Mouse (Mus musculus): Measurements from ENCODE around the gene Glrx3.

Gene Glrx3

DNA sequence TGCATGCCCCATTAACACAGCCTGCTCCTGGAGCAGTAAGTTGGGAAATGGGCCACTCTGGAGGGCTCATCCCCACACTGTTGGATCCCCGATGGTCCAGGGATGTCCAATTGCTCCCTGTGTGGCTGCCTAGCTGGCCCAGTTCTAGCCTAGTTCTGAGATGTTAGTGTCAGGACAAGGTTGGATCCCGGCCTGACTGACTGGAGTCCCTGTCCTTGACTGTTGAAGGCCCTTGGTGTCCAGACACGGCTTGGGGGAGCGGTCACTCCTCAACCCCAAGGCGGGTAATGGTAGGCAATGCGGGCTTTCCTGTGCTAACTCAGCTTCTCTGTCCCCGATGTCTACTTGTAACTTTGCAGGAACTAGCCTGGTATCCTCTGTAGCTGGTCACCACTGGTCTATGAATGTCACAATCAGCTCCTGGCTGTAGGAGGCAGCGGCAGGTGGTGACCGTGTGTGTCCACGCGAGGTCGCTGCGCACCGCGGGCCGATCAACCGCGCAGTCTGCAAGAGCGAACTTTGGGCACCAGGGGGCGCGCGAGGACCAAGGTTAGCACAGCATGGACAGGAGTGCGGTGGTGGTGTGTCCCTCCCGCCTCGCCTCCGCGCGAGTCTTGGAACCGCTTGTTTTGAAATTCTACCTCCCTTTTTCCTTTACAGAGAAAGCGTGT, 40.7 kb downstream of the Glrx3 start:
- peak; percentile 91 for DNase-seq

DNA sequence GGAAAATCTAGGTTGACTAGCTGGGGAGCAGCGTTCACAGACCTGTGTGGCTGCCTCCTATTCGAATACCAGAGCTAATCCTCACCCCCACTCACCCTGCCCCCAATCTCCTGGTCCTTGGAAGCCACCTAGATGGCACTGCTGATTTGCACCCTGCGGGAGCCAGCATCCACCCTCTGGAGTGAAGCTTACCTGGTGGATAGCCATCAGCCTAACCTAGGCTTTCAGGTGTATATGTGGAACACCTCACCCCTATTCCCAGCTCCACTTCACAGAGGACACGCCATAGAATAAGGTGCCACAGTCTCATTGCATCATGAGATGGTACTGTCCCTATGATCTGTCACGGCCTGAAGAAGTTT, 41.2 kb downstream of the Glrx3 start:
- DNase-seq: no peak

DNA sequence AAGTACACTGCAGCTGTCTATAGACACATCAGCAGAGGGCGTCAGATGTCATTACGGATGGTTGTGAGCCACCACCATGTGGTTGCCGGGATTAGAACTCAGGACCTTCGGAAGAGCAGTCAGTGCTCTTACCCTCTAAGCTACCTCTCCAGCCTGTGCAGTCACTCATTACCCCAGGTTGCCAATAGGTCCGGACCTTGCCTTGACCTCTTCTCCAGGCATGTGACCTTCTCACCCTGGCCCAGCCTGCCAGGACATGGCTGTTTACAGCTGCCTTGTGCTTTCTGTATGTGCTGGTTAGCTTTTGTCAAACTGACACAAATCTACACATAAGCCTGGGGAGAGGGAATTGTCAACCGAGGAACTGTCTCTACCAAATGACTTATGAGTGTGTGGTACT, 43.4 kb downstream of the Glrx3 start:
- DNase-seq: no peak

DNA sequence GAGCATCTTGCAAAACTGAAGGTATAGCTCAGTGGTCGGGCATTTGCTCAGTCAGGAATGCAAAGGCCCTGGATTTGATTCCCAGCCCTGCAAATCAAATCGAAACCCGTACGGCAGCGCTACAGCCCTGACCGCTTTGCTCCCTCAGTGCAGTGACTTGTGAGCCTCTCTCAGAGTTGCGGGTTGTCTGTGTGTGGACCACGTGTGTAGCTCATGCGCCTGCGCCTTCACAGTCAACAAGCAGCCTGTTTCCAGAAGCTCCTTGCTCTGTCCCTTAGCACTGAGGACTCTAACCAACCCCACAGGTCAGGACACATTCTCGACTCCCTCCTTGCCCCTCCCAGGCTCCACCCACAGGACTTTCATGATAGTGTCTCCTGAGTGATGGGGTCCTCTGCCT, 46.6 kb downstream of the Glrx3 start:
- no peak for DNase-seq

DNA sequence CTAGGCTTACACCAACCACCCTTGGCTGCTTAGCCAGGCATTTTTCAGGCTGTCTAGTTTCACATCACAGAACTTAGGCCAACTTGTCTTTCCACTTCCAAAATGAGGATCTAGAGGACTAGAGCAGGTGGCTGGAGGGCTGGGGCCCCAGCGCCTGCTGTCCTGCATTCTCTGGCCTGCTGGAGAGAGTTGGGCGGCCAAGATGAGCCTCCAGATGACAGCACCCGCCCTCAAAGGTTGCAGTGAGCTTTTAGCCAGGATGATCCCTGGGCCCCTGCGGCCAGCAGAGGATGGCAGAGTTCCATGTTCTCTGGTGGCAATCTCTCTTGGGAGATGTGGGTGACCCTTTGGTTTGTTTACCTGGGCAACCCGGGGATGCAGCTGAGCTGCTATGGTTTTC, 51.0 kb downstream of the Glrx3 start:
- DNase-seq: no peak

DNA sequence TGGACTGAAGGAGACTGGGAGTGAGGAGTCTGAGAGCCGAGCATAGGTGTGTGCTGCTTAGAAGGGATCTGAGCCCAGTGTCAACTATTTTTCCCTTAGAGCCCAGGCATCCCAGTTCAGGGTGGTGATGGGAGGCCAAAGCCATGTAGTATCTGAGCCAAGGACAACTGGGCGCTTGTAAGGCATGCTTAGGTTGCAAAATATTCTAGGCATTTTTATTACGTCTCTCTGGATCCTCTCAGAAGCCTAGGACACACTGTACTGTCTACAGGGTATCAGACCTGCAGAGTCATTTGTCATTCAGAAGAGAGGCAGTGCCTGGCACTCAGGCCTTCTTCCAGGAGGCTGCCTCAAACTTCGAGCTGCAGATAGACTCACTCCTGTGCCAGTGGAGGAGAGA, 53.3 kb downstream of the Glrx3 start:
- no peak for DNase-seq

DNA sequence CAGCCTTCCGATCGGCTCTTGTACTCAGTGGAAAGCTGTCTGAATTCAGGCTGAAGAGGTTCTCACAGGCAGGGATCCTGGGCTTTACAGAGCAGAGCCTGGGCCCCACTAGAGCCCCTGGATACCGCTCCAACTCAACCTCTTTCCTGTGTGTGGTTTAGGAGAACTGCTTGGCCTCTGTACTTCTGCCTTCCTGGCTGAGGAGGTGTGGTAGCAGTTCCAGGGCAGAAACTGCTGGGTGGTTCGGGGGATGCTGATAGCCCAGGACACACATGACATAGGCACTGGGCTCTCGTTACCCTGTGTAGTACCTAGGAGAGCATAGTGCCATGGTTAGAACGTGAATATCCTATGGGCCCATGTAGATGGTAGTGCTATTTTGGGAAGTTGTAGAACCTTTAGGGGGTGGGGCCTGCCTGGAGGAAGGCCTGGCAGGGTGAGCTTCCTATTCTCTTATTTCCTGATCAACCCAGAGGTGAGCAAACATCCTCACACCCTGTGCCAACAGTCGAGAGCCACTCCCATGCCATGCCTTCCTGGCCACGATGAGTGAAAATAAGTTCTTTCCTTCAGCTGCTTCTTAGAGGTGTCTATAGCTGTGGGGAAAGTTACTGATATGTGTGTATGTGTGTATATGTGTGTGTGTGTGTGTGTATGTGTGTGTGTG, 55.0 kb downstream of the Glrx3 start:
- no peak for DNase-seq

DNA sequence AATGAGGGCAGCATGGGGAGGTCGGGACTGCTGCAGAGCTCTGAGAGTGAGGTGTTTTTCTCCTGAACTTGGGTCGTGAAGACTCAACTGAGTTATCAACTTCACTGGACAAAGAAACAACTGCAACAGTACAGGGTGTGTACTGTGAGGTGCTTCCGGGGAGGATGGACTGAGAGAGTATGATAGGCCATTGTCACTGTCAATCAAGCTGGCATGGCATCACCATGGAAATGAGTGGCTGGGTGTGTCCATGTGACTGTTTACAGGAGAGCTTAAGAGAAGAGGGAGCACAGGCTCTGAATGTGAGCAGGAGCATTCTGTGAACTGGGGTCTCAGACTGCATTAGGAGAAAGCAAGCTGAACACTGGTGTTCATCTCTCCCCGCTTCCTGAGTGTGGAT, 61.3 kb downstream of the Glrx3 start:
- DNase-seq: no peak

DNA sequence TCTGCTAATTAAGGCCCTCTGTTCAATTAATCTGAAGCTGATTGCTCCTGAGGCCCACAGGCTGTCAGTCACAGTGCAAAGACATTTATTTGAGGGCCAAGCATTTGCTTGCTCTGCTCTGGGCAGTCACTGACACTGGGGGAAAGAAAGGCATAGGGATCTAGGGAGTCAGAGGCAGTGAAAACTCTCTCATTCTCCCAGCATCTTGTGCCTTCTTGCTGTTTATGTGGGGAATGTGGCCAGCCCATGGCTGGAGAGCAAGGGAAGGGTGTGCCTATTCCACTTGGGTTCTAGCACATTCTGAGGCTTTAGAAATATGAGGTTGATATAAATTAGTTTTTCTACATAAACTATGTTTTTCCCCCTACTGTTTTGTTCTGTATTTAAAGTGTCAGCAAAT, 80.2 kb downstream of the Glrx3 start:
- DNase-seq: no peak

DNA sequence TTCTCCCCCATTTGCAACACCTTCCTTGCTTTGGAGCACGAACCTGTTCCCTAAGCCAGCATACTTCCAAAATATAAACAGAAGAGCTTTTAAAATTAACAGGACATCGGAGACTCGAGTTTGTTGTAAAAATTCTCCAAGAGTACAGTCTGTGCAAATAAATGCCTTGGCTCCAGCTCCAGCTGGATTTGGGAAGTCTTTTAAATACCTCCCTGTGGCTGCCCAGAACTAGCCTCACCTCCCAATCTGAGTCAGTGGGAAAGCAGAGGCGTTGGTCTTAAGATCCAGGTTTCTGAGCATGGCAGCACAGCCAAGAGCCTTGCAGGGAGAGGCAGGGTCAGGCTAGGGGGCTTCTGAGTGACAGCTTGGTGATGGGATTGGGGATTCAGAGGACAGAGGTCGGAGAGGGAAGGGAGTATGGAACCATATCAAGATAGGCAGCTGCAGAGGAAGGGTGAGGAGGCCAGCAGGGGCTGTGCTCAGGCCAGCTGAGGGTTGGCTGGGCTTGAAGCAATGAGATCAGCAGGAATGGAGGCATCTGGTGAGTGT, 80.7 kb downstream of the Glrx3 start:
- DNase-seq: no peak

Measured in right cerebral cortex, postnatal 25 days (tissue).